Mouse (Mus musculus): ENCODE data around the gene Dcaf17. TPM values are rescaled to one million over a fixed set of nuclear protein-coding genes. Genes with fewer than 3 reads are reported as not detected.

Gene Dcaf17
- polyA plus RNA-seq, 1 experiment from 2014 or later: 41.5 TPM

- WGBS: 71% methylated on average over 6 of the region's 6 CpGs
- H3K4me2 ChIP-seq (ENCODE audit: low read depth, low read length): 0 out of 2 replicates have a peak overlapping the region, but pooled peaks have one; percentile 12
- no peaks in the 10 kb centered on the region for H3K27me3 ChIP-seq (replicated peaks; ENCODE audit: control insufficient read depth, insufficient read depth, low read length)
- no peaks in the 10 kb centered on the region for H3K4me1 ChIP-seq (ENCODE audit: control insufficient read depth, insufficient read depth, low read length)
- H3K4me3 ChIP-seq (ENCODE audit: low read length): no peak overlapping the region
- peak overlapping the region; percentile 80 for H3K27ac ChIP-seq (ENCODE audit: low read length)
- H3K9me3 ChIP-seq (ENCODE audit: control insufficient read depth, low read length): no peaks in the 10 kb centered on the region
- no peak overlapping the region for H3K9ac ChIP-seq (ENCODE audit: low read depth, low read length)
- no peaks in the 10 kb centered on the region for H3K36me3 ChIP-seq (ENCODE audit: control insufficient read depth, insufficient read depth, low read length)
- peak; percentile 99 for ATAC-seq
These were observed 28.5 kb downstream of the Dcaf17 start for GRCm38 (mm10) chr2:71083454-71084193.

GRCm38 (mm10) chr2:71089766-71090165, 34.6 kb downstream of the Dcaf17 start:
- Histone ChIP-seq H3K36me3 (ENCODE audit: control insufficient read depth, insufficient read depth, low read length) (peaks cover 4% of the 10 kb centered on the region; the same call in 1 of the 2 replicates), H3K4me3 (ENCODE audit: low read length) (no peak overlapping the region), H3K9ac (ENCODE audit: low read depth, low read length) (no peak overlapping the region), H3K4me1 (ENCODE audit: control insufficient read depth, insufficient read depth, low read length) (no peaks in the 10 kb centered on the region), H3K9me3 (ENCODE audit: control insufficient read depth, low read length) (no peaks in the 10 kb centered on the region), H3K27ac (ENCODE audit: low read length) (no peak overlapping the region), H3K27me3 (replicated peaks; ENCODE audit: control insufficient read depth, insufficient read depth, low read length) (no peaks in the 10 kb centered on the region), H3K4me2 (ENCODE audit: low read depth, low read length) (no peak overlapping the region)
- 63% methylated on average over 3 of the region's 3 CpGs for WGBS
- no peak for ATAC-seq

- H3K36me3 ChIP-seq (ENCODE audit: control insufficient read depth, insufficient read depth, low read length): peaks cover 4% of the 10 kb centered on the region; the same call in 1 of the 2 replicates
- H3K27me3 ChIP-seq (replicated peaks; ENCODE audit: control insufficient read depth, insufficient read depth, low read length): no peaks in the 10 kb centered on the region
- no peaks in the 10 kb centered on the region for H3K4me1 ChIP-seq (ENCODE audit: control insufficient read depth, insufficient read depth, low read length)
- H3K27ac ChIP-seq (ENCODE audit: low read length): no peak overlapping the region
- no peaks in the 10 kb centered on the region for H3K9me3 ChIP-seq (ENCODE audit: control insufficient read depth, low read length)
- H3K4me3 ChIP-seq (ENCODE audit: low read length): no peak overlapping the region
- no peak overlapping the region for H3K9ac ChIP-seq (ENCODE audit: low read depth, low read length)
- 80% methylated on average over 4 of the region's 4 CpGs for WGBS
- H3K4me2 ChIP-seq (ENCODE audit: low read depth, low read length): no peak overlapping the region
- ATAC-seq: no peak
These were observed 35.7 kb downstream of the Dcaf17 start for GRCm38 (mm10) chr2:71090660-71091445.

GRCm38 (mm10) chr2:71096170-71096569, 41.0 kb downstream of the Dcaf17 start:
- ATAC-seq: peak; percentile 83
- H3K27ac ChIP-seq (ENCODE audit: low read length): no peak overlapping the region
- H3K9ac ChIP-seq (ENCODE audit: low read depth, low read length): no peak overlapping the region
- H3K27me3 ChIP-seq (replicated peaks; ENCODE audit: control insufficient read depth, insufficient read depth, low read length): no peaks in the 10 kb centered on the region
- no peak overlapping the region for H3K4me2 ChIP-seq (ENCODE audit: low read depth, low read length)
- no peaks in the 10 kb centered on the region for H3K36me3 ChIP-seq (ENCODE audit: control insufficient read depth, insufficient read depth, low read length)
- 59% methylated on average over 7 of the region's 7 CpGs for WGBS
- no peak overlapping the region for H3K4me3 ChIP-seq (ENCODE audit: low read length)
- no peaks in the 10 kb centered on the region for H3K9me3 ChIP-seq (ENCODE audit: control insufficient read depth, low read length)
- no peaks in the 10 kb centered on the region for H3K4me1 ChIP-seq (ENCODE audit: control insufficient read depth, insufficient read depth, low read length)

DNA sequence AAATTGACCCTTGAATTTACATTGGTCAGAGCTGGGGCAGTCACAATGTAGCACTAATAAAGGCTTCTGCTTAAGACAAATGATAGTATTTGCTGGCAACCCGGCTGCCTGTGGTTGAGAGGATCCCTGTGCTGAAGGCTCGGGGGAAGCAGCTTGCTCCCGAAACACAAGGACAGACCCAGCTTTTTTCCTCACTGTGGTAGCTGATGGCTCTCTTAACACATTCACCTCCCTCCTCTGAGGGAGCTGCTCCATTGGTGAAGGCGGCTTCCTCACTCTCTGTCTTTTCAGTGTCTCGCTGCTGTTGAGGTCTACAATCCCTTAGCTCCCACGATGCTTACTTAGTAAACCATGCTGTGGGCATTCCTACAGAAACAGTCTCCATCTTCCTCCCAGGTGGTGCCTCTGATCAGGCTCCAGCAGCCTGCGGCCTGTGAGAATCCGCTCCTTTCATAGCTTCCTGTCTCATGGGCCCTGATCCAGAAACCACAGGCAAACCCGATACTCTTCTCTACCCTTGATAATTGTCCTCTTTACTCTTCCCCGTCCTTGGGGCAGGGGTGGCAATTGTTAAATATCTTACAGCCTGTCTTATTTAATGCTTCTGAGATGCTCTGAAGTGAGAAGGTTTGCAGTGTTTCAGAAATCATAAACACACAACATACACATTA, 47.6 kb downstream of the Dcaf17 start:
- H3K4me2 ChIP-seq (ENCODE audit: low read depth, low read length): no peak overlapping the region
- no peaks in the 10 kb centered on the region for H3K4me1 ChIP-seq (ENCODE audit: control insufficient read depth, insufficient read depth, low read length)
- H3K27me3 ChIP-seq (replicated peaks; ENCODE audit: control insufficient read depth, insufficient read depth, low read length): no peaks in the 10 kb centered on the region
- no peak overlapping the region for H3K4me3 ChIP-seq (ENCODE audit: low read length)
- no peaks in the 10 kb centered on the region for H3K36me3 ChIP-seq (ENCODE audit: control insufficient read depth, insufficient read depth, low read length)
- H3K27ac ChIP-seq (ENCODE audit: low read length): no peak overlapping the region
- WGBS: 77% methylated on average over 10 of the region's 10 CpGs
- no peak for ATAC-seq
- H3K9ac ChIP-seq (ENCODE audit: low read depth, low read length): no peak overlapping the region
- no peaks in the 10 kb centered on the region for H3K9me3 ChIP-seq (ENCODE audit: control insufficient read depth, low read length)

GRCm38 (mm10) chr2:71103292-71103680, 48.2 kb downstream of the Dcaf17 start:
- Histone ChIP-seq H3K9ac (ENCODE audit: low read depth, low read length) (no peak overlapping the region), H3K27me3 (replicated peaks; ENCODE audit: control insufficient read depth, insufficient read depth, low read length) (no peaks in the 10 kb centered on the region), H3K36me3 (ENCODE audit: control insufficient read depth, insufficient read depth, low read length) (no peaks in the 10 kb centered on the region), H3K4me2 (ENCODE audit: low read depth, low read length) (no peak overlapping the region), H3K27ac (ENCODE audit: low read length) (no peak overlapping the region), H3K9me3 (ENCODE audit: control insufficient read depth, low read length) (no peaks in the 10 kb centered on the region), H3K4me3 (ENCODE audit: low read length) (no peak overlapping the region), H3K4me1 (ENCODE audit: control insufficient read depth, insufficient read depth, low read length) (no peaks in the 10 kb centered on the region)
- no peak for ATAC-seq
- 79% methylated on average over 4 of the region's 4 CpGs for WGBS

- no peaks in the 10 kb centered on the region for H3K4me1 ChIP-seq (ENCODE audit: control insufficient read depth, insufficient read depth, low read length)
- WGBS: 54% methylated on average over 3 of the region's 3 CpGs
- H3K9ac ChIP-seq (ENCODE audit: low read depth, low read length): no peak overlapping the region
- H3K27me3 ChIP-seq (replicated peaks; ENCODE audit: control insufficient read depth, insufficient read depth, low read length): no peaks in the 10 kb centered on the region
- H3K27ac ChIP-seq (ENCODE audit: low read length): no peak overlapping the region
- no peak overlapping the region for H3K4me2 ChIP-seq (ENCODE audit: low read depth, low read length)
- no peak for ATAC-seq
- no peak overlapping the region for H3K4me3 ChIP-seq (ENCODE audit: low read length)
- H3K9me3 ChIP-seq (ENCODE audit: control insufficient read depth, low read length): no peaks in the 10 kb centered on the region
- no peaks in the 10 kb centered on the region for H3K36me3 ChIP-seq (ENCODE audit: control insufficient read depth, insufficient read depth, low read length)
These were observed 49.6 kb downstream of the Dcaf17 start for GRCm38 (mm10) chr2:71104696-71105095.

GRCm38 (mm10) chr2:71105469-71106215, 50.5 kb downstream of the Dcaf17 start:
- peak; percentile 31; the same call in 1 of the 2 replicates for ATAC-seq
- Histone ChIP-seq H3K27ac (ENCODE audit: low read length) (no peak overlapping the region), H3K4me3 (ENCODE audit: low read length) (no peak overlapping the region), H3K4me2 (ENCODE audit: low read depth, low read length) (no peak overlapping the region), H3K4me1 (ENCODE audit: control insufficient read depth, insufficient read depth, low read length) (no peaks in the 10 kb centered on the region), H3K27me3 (replicated peaks; ENCODE audit: control insufficient read depth, insufficient read depth, low read length) (no peaks in the 10 kb centered on the region), H3K9me3 (ENCODE audit: control insufficient read depth, low read length) (no peaks in the 10 kb centered on the region), H3K36me3 (ENCODE audit: control insufficient read depth, insufficient read depth, low read length) (no peaks in the 10 kb centered on the region), H3K9ac (ENCODE audit: low read depth, low read length) (no peak overlapping the region)
- WGBS: 64% methylated on average over 14 of the region's 14 CpGs

GRCm38 (mm10) chr2:71107225-71107624, 52.1 kb downstream of the Dcaf17 start:
- H3K4me1 ChIP-seq (ENCODE audit: control insufficient read depth, insufficient read depth, low read length): no peaks in the 10 kb centered on the region
- H3K9ac ChIP-seq (ENCODE audit: low read depth, low read length): no peak overlapping the region
- H3K27me3 ChIP-seq (replicated peaks; ENCODE audit: control insufficient read depth, insufficient read depth, low read length): no peaks in the 10 kb centered on the region
- no peak overlapping the region for H3K27ac ChIP-seq (ENCODE audit: low read length)
- no peak for ATAC-seq
- H3K4me3 ChIP-seq (ENCODE audit: low read length): no peak overlapping the region
- H3K36me3 ChIP-seq (ENCODE audit: control insufficient read depth, insufficient read depth, low read length): no peaks in the 10 kb centered on the region
- H3K4me2 ChIP-seq (ENCODE audit: low read depth, low read length): no peak overlapping the region
- 79% methylated on average over 2 of the region's 2 CpGs for WGBS
- no peaks in the 10 kb centered on the region for H3K9me3 ChIP-seq (ENCODE audit: control insufficient read depth, low read length)

Measured in intestine, embryonic 16.5 days (tissue).